Mouse (Mus musculus): ENCODE results near the gene Dhrs7.

Gene Dhrs7

GRCm38 (mm10) chr12:72654698-72655097 is 10.0 kb downstream of the Dhrs7 start:
- DNase-seq = peak in 1 of 2 experiments; percentile 44

- no peak for DNase-seq
Measured at GRCm38 (mm10) chr12:72649611-72650330, 14.9 kb downstream of the Dhrs7 start, which contains the start of gene Gm4756. Gene Gm4756, minus strand, starts transcription at chr12:72649661.

GRCm38 (mm10) chr12:72648921-72649320 is 15.8 kb downstream of the Dhrs7 start:
- DNase-seq = no peak

GRCm38 (mm10) chr12:72638025-72638424 is 26.7 kb downstream of the Dhrs7 start:
- no peak for DNase-seq

- no peak for DNase-seq
Measured at GRCm38 (mm10) chr12:72628751-72629150, 36.0 kb downstream of the Dhrs7 start.

GRCm38 (mm10) chr12:72622853-72623496 is 41.7 kb downstream of the Dhrs7 start:
- DNase-seq = no peak

GRCm38 (mm10) chr12:72621441-72621840 is 43.3 kb downstream of the Dhrs7 start:
- DNase-seq = no peak

- no peak for DNase-seq
Measured at GRCm38 (mm10) chr12:72620856-72621255, 43.9 kb downstream of the Dhrs7 start.

- no peak for DNase-seq
Measured at GRCm38 (mm10) chr12:72612053-72612452, 52.7 kb downstream of the Dhrs7 start.
